Mouse (Mus musculus): ENCODE measurements around the gene Desi1. TPM values are rescaled to one million over a fixed set of nuclear protein-coding genes. Genes with fewer than 3 reads are reported as not detected.

The Desi1 gene
- 16.9 TPM for polyA plus RNA-seq (2014; fragmentation: Illumina TruSeq; extraction: RNeasy Lipid Tissue Mini Kit (QIAGEN cat#74804); ENCODE audit: insufficient read depth, low read depth, low replicate concordance)

DNA sequence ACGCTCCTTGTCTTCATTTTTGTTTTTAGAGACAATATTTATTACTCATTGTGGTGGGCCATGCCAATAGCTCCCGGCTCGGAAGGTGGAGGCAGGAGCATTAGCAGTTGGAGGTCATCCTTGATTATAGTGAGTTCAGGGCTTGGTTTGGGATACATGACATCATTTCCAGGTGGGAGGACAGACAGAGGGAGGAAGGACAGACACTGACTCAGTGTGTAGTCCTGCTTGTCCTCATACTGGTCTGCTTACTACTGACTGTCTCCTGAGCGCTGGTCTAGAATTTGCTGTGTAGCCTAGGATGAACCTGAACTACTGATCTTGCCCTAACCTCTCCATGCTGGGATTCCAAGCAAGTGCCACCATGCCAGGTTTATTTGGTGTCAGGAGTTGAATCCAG, at the start of gene Desi1:
Desi1 (minus strand) TSS at position 101 of the 400 bp plus-strand sequence.

GRCm38 (mm10) chr15:82069898-82070297, 36.2 kb upstream of the Desi1 start, which contains the start of gene Mei1:
Mei1 (plus strand) TSS chr15:82069996.

GRCm38 (mm10) chr15:82058719-82059201, 25.1 kb upstream of the Desi1 start, which contains the start of gene 4930407I10Rik:
4930407I10Rik (plus strand) TSS chr15:82059151.

DNA sequence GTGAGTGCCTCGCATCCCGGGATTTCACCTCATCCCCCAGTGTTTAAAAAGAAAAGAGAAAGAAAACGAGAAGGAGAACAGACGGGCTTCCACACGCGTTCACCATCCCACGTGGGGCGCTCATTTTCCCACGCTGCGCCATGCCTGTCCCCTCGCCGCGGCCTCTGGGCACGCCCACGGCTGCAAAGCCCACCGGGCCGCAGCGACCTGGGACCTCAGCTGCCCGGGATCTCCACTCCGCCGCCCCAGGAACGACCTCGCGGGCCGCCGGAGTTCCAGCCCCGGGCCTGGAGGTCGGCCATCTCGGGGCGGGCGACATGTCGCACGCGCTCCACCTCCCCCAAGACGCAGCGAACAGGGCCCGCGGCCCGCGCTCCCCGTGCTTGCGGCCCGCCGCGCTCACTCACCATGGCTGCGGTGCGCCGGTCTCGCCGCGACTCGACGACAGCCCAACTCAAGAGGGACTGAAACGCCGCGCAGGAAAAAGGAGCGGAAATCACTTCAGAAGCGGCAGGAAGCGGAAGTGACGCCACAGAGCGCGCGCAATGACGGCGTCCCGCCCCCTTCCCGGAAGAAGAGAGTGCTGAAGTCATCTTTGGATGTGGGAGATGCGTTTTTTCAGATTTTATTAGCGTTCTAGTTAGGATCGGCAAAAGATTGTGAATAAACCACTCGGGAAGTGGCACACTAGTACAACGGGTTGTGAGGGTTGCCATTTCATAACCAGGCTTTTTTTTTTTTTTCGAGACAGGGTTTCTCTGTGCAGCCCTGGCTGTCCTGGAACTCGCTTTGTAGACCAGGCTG, 13.6 kb upstream of the Desi1 start, which contains the start of gene Snu13:
Snu13 (minus strand) TSS at position 519 of the 804 bp plus-strand sequence.

GRCm38 (mm10) chr15:81987646-81988045, 46.0 kb downstream of the Desi1 start, which contains the start of gene Xrcc6:
Xrcc6 (plus strand) TSS chr15:81987835.

DNA sequence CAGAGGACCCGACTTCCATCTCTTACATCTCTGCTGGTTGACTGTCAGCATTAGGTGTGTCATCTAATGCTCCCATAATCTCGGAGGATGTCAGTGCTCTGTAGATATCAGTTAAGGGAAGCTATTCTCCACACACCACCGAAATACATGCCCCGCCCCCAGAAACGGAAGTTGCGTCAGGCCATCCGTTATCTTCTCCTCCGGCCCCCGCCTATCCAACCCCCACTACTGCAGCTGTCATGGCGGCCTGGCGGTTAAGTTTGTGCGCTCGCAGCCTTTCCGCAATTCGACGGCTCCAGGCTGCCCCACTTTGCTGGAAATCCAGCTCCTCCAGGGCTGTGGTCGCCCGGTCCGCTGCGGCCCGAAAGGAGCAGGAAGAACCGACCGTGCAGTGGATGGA, 53.3 kb downstream of the Desi1 start, which contains the start of gene 1700029P11Rik:
1700029P11Rik (plus strand) TSS at position 220 of the 400 bp plus-strand sequence.

GRCm38 (mm10) chr15:81960171-81961077, 73.2 kb downstream of the Desi1 start, which contains the start of gene Pmm1:
Pmm1 (minus strand) TSS chr15:81960930.

Other genes starting within 250 kb of the Desi1 start
- gene Tef, start 231.4 kb downstream of the Desi1 start, polyA plus RNA-seq (2014; fragmentation: Illumina TruSeq; extraction: RNeasy Lipid Tissue Mini Kit (QIAGEN cat#74804); ENCODE audit: insufficient read depth, low read depth, low replicate concordance) = 35.0 TPM
- gene Tob2, start 175.1 kb downstream of the Desi1 start, polyA plus RNA-seq (2014; fragmentation: Illumina TruSeq; extraction: RNeasy Lipid Tissue Mini Kit (QIAGEN cat#74804); ENCODE audit: insufficient read depth, low read depth, low replicate concordance) = 12.8 TPM
- gene Phf5a, start 162.0 kb downstream of the Desi1 start, polyA plus RNA-seq (2014; fragmentation: Illumina TruSeq; extraction: RNeasy Lipid Tissue Mini Kit (QIAGEN cat#74804); ENCODE audit: insufficient read depth, low read depth, low replicate concordance) = 55.8 TPM
- 86.1 TPM for gene Aco2, start 161.6 kb downstream of the Desi1 start, polyA plus RNA-seq (2014; fragmentation: Illumina TruSeq; extraction: RNeasy Lipid Tissue Mini Kit (QIAGEN cat#74804); ENCODE audit: insufficient read depth, low read depth, low replicate concordance)
- gene Polr3h, start 107.6 kb downstream of the Desi1 start, polyA plus RNA-seq (2014; fragmentation: Illumina TruSeq; extraction: RNeasy Lipid Tissue Mini Kit (QIAGEN cat#74804); ENCODE audit: insufficient read depth, low read depth, low replicate concordance) = 10.8 TPM
- 3.1 TPM for gene Csdc2, start 97.1 kb downstream of the Desi1 start, polyA plus RNA-seq (2014; fragmentation: Illumina TruSeq; extraction: RNeasy Lipid Tissue Mini Kit (QIAGEN cat#74804); ENCODE audit: insufficient read depth, low read depth, low replicate concordance)
- gene Pmm1, start 72.9 kb downstream of the Desi1 start, polyA plus RNA-seq (2014; fragmentation: Illumina TruSeq; extraction: RNeasy Lipid Tissue Mini Kit (QIAGEN cat#74804); ENCODE audit: insufficient read depth, low read depth, low replicate concordance) = 27.0 TPM
- not detected for gene 1700029P11Rik, start 53.3 kb downstream of the Desi1 start, polyA plus RNA-seq (2014; fragmentation: Illumina TruSeq; extraction: RNeasy Lipid Tissue Mini Kit (QIAGEN cat#74804); ENCODE audit: insufficient read depth, low read depth, low replicate concordance)
- 16.5 TPM for gene Xrcc6, start 46.0 kb downstream of the Desi1 start, polyA plus RNA-seq (2014; fragmentation: Illumina TruSeq; extraction: RNeasy Lipid Tissue Mini Kit (QIAGEN cat#74804); ENCODE audit: insufficient read depth, low read depth, low replicate concordance)
- gene Snu13, start 13.7 kb upstream of the Desi1 start, polyA plus RNA-seq (2014; fragmentation: Illumina TruSeq; extraction: RNeasy Lipid Tissue Mini Kit (QIAGEN cat#74804); ENCODE audit: insufficient read depth, low read depth, low replicate concordance) = 153 TPM
- gene 4930407I10Rik, start 25.3 kb upstream of the Desi1 start, polyA plus RNA-seq (2014; fragmentation: Illumina TruSeq; extraction: RNeasy Lipid Tissue Mini Kit (QIAGEN cat#74804); ENCODE audit: insufficient read depth, low read depth, low replicate concordance) = not detected
- gene Mei1, start 36.1 kb upstream of the Desi1 start, polyA plus RNA-seq (2014; fragmentation: Illumina TruSeq; extraction: RNeasy Lipid Tissue Mini Kit (QIAGEN cat#74804); ENCODE audit: insufficient read depth, low read depth, low replicate concordance) = not detected
- 10.0 TPM for gene Ccdc134, start 94.1 kb upstream of the Desi1 start, polyA plus RNA-seq (2014; fragmentation: Illumina TruSeq; extraction: RNeasy Lipid Tissue Mini Kit (QIAGEN cat#74804); ENCODE audit: insufficient read depth, low read depth, low replicate concordance)
- gene Srebf2, start 113.3 kb upstream of the Desi1 start, polyA plus RNA-seq (2014; fragmentation: Illumina TruSeq; extraction: RNeasy Lipid Tissue Mini Kit (QIAGEN cat#74804); ENCODE audit: insufficient read depth, low read depth, low replicate concordance) = 45.6 TPM
- not detected for gene Shisa8, start 179.0 kb upstream of the Desi1 start, polyA plus RNA-seq (2014; fragmentation: Illumina TruSeq; extraction: RNeasy Lipid Tissue Mini Kit (QIAGEN cat#74804); ENCODE audit: insufficient read depth, low read depth, low replicate concordance)
- 5.0 TPM for gene Tnfrsf13c, start 190.5 kb upstream of the Desi1 start, polyA plus RNA-seq (2014; fragmentation: Illumina TruSeq; extraction: RNeasy Lipid Tissue Mini Kit (QIAGEN cat#74804); ENCODE audit: insufficient read depth, low read depth, low replicate concordance)
- gene Cenpm, start 210.9 kb upstream of the Desi1 start, polyA plus RNA-seq (2014; fragmentation: Illumina TruSeq; extraction: RNeasy Lipid Tissue Mini Kit (QIAGEN cat#74804); ENCODE audit: insufficient read depth, low read depth, low replicate concordance) = not detected
- not detected for gene 1500009C09Rik, start 218.5 kb upstream of the Desi1 start, polyA plus RNA-seq (2014; fragmentation: Illumina TruSeq; extraction: RNeasy Lipid Tissue Mini Kit (QIAGEN cat#74804); ENCODE audit: insufficient read depth, low read depth, low replicate concordance)
- 0.72 TPM for gene Sept3, start 241.0 kb upstream of the Desi1 start, polyA plus RNA-seq (2014; fragmentation: Illumina TruSeq; extraction: RNeasy Lipid Tissue Mini Kit (QIAGEN cat#74804); ENCODE audit: insufficient read depth, low read depth, low replicate concordance)